Mouse (Mus musculus) lung, adult 2 months (tissue): ENCODE data around the gene Acadm.

Experiments used
- CTCF ChIP-seq: fragments of 200-500 bp; IDR thresholded peaks from 2 replicates; pipeline ENCODE4 v1.5.1; 2011; ENCODE audit warnings: mild to moderate bottlenecking, low read length, control low read depth; ENCODE audit not compliant: insufficient read depth
- POLR2A ChIP-seq: fragments of 200-500 bp; IDR thresholded peaks from 2 replicates; pipeline ENCODE4 v1.6.1; 2011; ENCODE audit warnings: low read depth, mild to moderate bottlenecking, control low read depth, low read length, borderline replicate concordance; ENCODE audit errors: extremely low read depth

- no peak for TF ChIP-seq CTCF
- TF ChIP-seq POLR2A, result peak; percentile 80; the same call in 1 of the 2 replicates
These were observed at the start of gene Acadm for GRCm38 (mm10) chr3:153944335-153944990.
